Mouse (Mus musculus) hindbrain, embryonic 13.5 days (tissue): ENCODE measurements at regions not wholly inside any gene's neighbourhood (a gene's known extent, or its start where the extent isn't known, plus 50 kb on each side); places are given as distances from the start of the nearest gene placed in this dataset.

ENCODE experiments used
- ATAC-seq: fragments of 200-750 bp; cut with Nextera tagmentation; 2 replicates; pipeline ENCODE4 v1.8.0; 2017; ENCODE audit warnings: moderate TSS enrichment; ENCODE audit not compliant: low FRiP score
- H3K27ac ChIP-seq: fragments of 300-500 bp; sonication (generic); 2 replicates; pipeline ENCODE4 v1.5.1; 2015; ENCODE audit warnings: inconsistent platforms, mild to moderate bottlenecking, moderate library complexity
- H3K27me3 ChIP-seq: fragments of 300-500 bp; sonication (generic); 2 replicates; pipeline ENCODE4 v1.6.1; 2015; ENCODE audit warnings: mild to moderate bottlenecking, inconsistent platforms
- H3K36me3 ChIP-seq: fragments of 300-500 bp; sonication (generic); 2 replicates; pipeline ENCODE4 v1.6.1; 2015; ENCODE audit warnings: mild to moderate bottlenecking, inconsistent platforms
- H3K4me1 ChIP-seq: fragments of 300-500 bp; sonication (generic); replicated peaks from 2 replicates; pipeline ENCODE4 v1.6.1; 2015; ENCODE audit warnings: inconsistent platforms
- H3K4me2 ChIP-seq: fragments of 300-500 bp; sonication (generic); 2 replicates; pipeline ENCODE4 v1.6.1; 2015; ENCODE audit warnings: inconsistent platforms, mild to moderate bottlenecking, moderate library complexity
- H3K4me3 ChIP-seq: fragments of 300-500 bp; sonication (generic); 2 replicates; pipeline ENCODE4 v1.5.1; 2015; ENCODE audit warnings: mild to moderate bottlenecking, inconsistent platforms
- H3K9ac ChIP-seq: fragments of 300-500 bp; sonication (generic); 2 replicates; pipeline ENCODE4 v1.6.1; 2015; ENCODE audit warnings: mild to moderate bottlenecking, inconsistent platforms
- H3K9me3 ChIP-seq: fragments of 300-500 bp; sonication (generic); 2 replicates; pipeline ENCODE4 v1.6.1; 2016; ENCODE audit warnings: inconsistent platforms
- WGBS: fragments of 180-500 bp; shearing (Covaris S2); methylation state at CpG from one replicate; pipeline ENCODE4 v1.1.7; 2015; 5-methylcytosine and 5-hydroxymethylcytosine counted together

GRCm38 (mm10) chr14:80504351-80504750 lies 520.5 kb downstream of the Olfm4 start:
- WGBS = 92% methylated on average over 2 of the region's 2 CpGs
- no peak overlapping the region for H3K27ac ChIP-seq
- no peaks in the 10 kb centered on the region for H3K36me3 ChIP-seq
- no peak overlapping the region for H3K4me3 ChIP-seq
- no peaks in the 10 kb centered on the region for H3K9me3 ChIP-seq
- no peak for ATAC-seq
- H3K4me1 ChIP-seq = no peaks in the 10 kb centered on the region
- no peak overlapping the region for H3K9ac ChIP-seq
- no peak overlapping the region for H3K4me2 ChIP-seq
- no peaks in the 10 kb centered on the region for H3K27me3 ChIP-seq

GRCm38 (mm10) chr14:80516626-80517025 lies 532.7 kb downstream of the Olfm4 start:
- no peaks in the 10 kb centered on the region for H3K4me1 ChIP-seq
- no peak for ATAC-seq
- no peaks in the 10 kb centered on the region for H3K9me3 ChIP-seq
- 94% methylated on average over 2 of the region's 2 CpGs for WGBS
- H3K36me3 ChIP-seq = no peaks in the 10 kb centered on the region
- no peaks in the 10 kb centered on the region for H3K27me3 ChIP-seq
- H3K4me3 ChIP-seq = no peak overlapping the region
- no peak overlapping the region for H3K4me2 ChIP-seq
- no peak overlapping the region for H3K27ac ChIP-seq
- no peak overlapping the region for H3K9ac ChIP-seq

GRCm38 (mm10) chr14:80521216-80521615 lies 537.3 kb downstream of the Olfm4 start:
- H3K27ac ChIP-seq = no peak overlapping the region
- H3K36me3 ChIP-seq = no peaks in the 10 kb centered on the region
- no peak for ATAC-seq
- 90% methylated on average over 1 of the region's 1 CpGs for WGBS
- no peak overlapping the region for H3K9ac ChIP-seq
- H3K27me3 ChIP-seq = no peaks in the 10 kb centered on the region
- H3K9me3 ChIP-seq = no peaks in the 10 kb centered on the region
- no peak overlapping the region for H3K4me2 ChIP-seq
- no peaks in the 10 kb centered on the region for H3K4me1 ChIP-seq
- H3K4me3 ChIP-seq = no peak overlapping the region

GRCm38 (mm10) chr14:80521631-80522030 lies 537.8 kb downstream of the Olfm4 start:
- H3K4me1 ChIP-seq = no peaks in the 10 kb centered on the region
- H3K27ac ChIP-seq = no peak overlapping the region
- WGBS = 79% methylated on average over 1 of the region's 1 CpGs
- no peak for ATAC-seq
- H3K9ac ChIP-seq = no peak overlapping the region
- H3K9me3 ChIP-seq = no peaks in the 10 kb centered on the region
- no peaks in the 10 kb centered on the region for H3K36me3 ChIP-seq
- no peaks in the 10 kb centered on the region for H3K27me3 ChIP-seq
- no peak overlapping the region for H3K4me2 ChIP-seq
- no peak overlapping the region for H3K4me3 ChIP-seq

GRCm38 (mm10) chr14:80522536-80522935 lies 538.7 kb downstream of the Olfm4 start:
- no peak for ATAC-seq
- no peaks in the 10 kb centered on the region for H3K4me1 ChIP-seq
- H3K36me3 ChIP-seq = no peaks in the 10 kb centered on the region
- no peak overlapping the region for H3K4me3 ChIP-seq
- no peak overlapping the region for H3K27ac ChIP-seq
- H3K9ac ChIP-seq = no peak overlapping the region
- no peaks in the 10 kb centered on the region for H3K27me3 ChIP-seq
- H3K4me2 ChIP-seq = no peak overlapping the region
- H3K9me3 ChIP-seq = no peaks in the 10 kb centered on the region
- WGBS = 80% methylated on average over 3 of the region's 3 CpGs

GRCm38 (mm10) chr14:80528419-80529028 lies 544.6 kb downstream of the Olfm4 start:
- H3K9me3 ChIP-seq = no peaks in the 10 kb centered on the region
- no peak for ATAC-seq
- WGBS = 70% methylated on average over 9 of the region's 9 CpGs

GRCm38 (mm10) chr14:80536044-80536745 lies 552.3 kb downstream of the Olfm4 start:
- WGBS = 53% methylated on average over 7 of the region's 7 CpGs
- H3K36me3 ChIP-seq = no peaks in the 10 kb centered on the region
- H3K4me3 ChIP-seq = no peak overlapping the region
- no peaks in the 10 kb centered on the region for H3K27me3 ChIP-seq
- H3K27ac ChIP-seq = no peak overlapping the region
- no peak overlapping the region for H3K9ac ChIP-seq
- ATAC-seq = no peak
- no peaks in the 10 kb centered on the region for H3K9me3 ChIP-seq
- no peaks in the 10 kb centered on the region for H3K4me1 ChIP-seq
- no peak overlapping the region for H3K4me2 ChIP-seq

More at GRCm38 (mm10) chr14:80528419-80529028, 544.6 kb downstream of the Olfm4 start:
- Histone ChIP-seq H3K4me2 (no peak overlapping the region), H3K27ac (no peak overlapping the region), H3K27me3 (no peaks in the 10 kb centered on the region), H3K4me3 (no peak overlapping the region), H3K4me1 (no peaks in the 10 kb centered on the region), H3K9ac (no peak overlapping the region), H3K36me3 (no peaks in the 10 kb centered on the region)

GRCm38 (mm10) chr14:80559950-80560349 lies 576.1 kb downstream of the Olfm4 start:
- H3K4me3 ChIP-seq = no peak overlapping the region
- 0 out of 2 replicates have a peak, but pooled peaks have one; percentile 43 for ATAC-seq
- WGBS = 69% methylated on average over 11 of the region's 11 CpGs
- H3K9me3 ChIP-seq = no peaks in the 10 kb centered on the region
- no peaks in the 10 kb centered on the region for H3K36me3 ChIP-seq
- H3K27me3 ChIP-seq = no peaks in the 10 kb centered on the region
- no peak overlapping the region for H3K9ac ChIP-seq
- H3K4me2 ChIP-seq = no peak overlapping the region
- H3K27ac ChIP-seq = no peak overlapping the region
- no peaks in the 10 kb centered on the region for H3K4me1 ChIP-seq
